Mouse (Mus musculus): Measurements from ENCODE around the gene Ap3b1.
"Not testable (repeated sequence)": the region's sequence is repeated elsewhere in the genome, so short reads cannot be mapped to it uniquely, and the experiment has no call there.

Ap3b1 gene

DNA sequence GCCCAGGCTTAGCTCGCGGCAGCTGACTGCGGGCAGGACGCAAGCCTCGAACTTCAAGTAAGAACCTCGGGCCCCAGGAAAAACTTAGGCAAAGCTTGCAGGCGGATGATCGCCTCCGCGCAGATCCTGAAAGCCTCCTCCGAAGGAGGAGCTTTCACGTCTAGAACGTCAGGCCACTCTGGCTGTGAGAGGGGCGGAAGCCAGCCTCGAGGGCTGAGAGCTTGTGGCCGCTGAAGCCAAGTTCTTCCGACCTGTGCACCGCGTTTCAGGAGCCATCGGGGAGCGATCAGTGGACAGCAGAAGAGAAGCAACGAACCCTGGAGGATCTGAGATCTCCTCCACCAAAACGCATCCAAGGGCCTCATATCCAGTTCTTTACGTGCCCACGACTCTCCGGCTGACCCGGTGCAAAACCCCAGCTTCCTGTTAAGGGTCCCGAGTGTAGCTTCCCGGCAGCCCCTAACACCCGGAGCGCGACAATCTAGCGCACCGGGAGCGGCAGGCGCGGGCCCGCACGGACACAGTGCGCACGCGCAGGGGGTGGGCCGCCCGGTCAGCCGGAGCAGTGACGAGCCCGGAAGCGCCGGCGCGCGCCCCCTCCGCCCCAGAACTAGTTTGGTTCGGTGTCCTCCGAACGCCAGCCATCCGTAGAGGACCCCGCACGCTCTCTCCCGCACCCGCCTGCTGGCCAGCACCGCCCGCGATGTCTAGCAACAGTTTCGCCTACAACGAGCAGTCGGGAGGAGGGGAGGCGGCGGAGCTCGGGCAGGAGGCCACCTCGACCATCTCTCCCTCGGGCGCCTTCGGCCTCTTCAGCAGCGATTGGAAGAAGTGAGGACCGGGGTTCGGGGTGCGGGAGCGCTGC, at the start of gene Ap3b1:
Gene Ap3b1, plus strand, starts transcription at position 560 of the 865 bp plus-strand sequence.
- DNase-seq (ENCODE audit: extremely low read depth, low read depth, low spot score), result peak; percentile 14

DNA sequence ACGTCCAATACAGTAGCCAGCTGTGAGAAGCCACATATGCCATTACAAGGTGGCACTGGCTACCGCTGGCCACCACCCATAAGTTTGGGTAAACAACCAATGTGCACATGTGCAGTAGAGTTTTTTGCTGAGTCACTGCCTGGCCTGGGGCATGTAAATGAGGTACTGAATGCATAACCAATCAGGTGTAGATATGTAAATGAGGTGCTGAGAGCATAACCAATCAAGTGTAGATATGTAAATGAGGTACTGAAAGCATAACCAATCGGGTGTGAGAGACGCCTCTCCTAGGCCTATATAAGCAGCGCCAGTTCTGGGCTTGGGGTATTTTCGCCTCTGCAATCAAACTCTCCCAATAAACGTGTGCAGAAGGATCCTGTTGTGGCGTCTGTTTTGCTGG, 45.9 kb upstream of the Ap3b1 start:
- DNase-seq (ENCODE audit: extremely low read depth, low read depth, low spot score), result not testable (repeated sequence)

DNA sequence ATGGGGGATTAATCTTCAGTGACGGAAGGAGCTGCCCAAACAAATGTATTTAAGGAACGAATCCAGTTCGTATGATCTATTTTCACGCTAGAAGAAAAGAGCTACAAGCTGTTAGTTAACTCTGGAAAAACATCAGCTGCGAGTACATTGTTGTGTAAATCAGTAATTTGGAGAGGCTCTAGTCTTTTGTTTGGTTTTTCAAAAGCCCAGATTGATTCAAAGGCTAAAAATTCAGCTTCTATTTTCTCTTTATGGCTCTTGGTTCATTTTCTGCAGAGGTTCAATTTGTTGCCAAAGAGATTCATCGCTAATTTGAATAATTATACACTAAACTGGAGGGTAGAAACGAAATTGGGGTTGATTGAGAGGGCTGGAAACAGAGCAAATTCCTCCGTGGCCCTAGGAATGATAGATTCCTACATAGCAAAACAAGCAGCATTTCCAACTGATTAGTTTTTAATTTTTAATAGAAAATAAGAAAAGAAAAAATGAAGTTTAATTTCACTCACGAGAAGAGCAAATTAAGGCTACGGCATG, 41.7 kb upstream of the Ap3b1 start:
- DNase-seq (ENCODE audit: extremely low read depth, low read depth, low spot score), result no peak

DNA sequence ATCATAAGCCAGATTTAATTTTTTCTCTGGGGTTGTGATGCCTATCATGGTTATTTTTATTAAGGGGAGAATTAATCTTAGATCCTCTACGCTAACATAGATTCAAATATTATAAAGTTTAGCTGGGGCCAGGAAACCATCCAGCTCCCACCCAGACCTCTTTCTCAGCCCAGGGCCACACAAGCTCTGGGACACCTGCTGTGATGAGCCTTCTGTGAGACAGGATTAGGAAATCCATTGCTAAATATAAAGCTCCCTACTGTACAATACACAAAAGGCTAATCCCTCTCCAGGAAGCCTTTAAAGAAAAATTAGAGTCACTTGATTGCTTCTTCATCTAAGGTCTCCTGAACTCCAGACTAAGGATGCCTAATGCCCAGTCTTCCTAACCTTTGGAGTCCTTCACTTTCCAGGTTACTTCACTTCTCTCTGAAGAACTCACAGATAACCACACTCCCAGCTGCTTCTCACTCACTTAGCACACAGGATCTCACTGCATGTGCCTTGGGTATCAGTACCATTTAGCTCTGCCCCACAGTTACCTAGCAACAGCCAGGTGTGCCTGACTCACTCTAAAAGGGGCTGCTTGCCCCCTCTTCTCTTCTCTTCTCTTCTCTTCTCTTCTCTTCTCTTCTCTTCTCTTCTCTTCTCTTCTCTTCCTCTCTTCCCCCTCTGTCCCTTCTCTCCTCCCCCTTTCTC, 37.5 kb upstream of the Ap3b1 start:
- DNase-seq (ENCODE audit: extremely low read depth, low read depth, low spot score), result no peak

DNA sequence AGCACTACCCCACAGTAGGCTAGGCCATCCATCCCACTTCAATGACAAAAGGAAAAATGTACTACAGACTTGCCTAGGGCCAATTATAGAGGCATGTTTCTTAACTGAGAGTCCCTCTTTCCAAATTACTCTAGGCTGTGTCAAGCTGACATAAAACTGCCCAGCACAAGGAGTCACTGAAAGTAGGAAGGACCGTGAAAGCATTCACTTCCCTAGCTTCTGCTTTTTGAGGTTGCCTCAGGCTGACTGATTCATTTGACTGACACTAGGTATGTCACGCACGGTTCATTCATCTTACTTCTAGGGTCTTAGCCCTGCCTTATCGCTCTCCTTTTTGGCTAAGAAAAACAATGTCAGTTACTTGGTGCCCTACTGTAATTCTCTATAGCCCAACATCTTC, 36.3 kb upstream of the Ap3b1 start:
- no peak for DNase-seq (ENCODE audit: extremely low read depth, low read depth, low spot score)

DNA sequence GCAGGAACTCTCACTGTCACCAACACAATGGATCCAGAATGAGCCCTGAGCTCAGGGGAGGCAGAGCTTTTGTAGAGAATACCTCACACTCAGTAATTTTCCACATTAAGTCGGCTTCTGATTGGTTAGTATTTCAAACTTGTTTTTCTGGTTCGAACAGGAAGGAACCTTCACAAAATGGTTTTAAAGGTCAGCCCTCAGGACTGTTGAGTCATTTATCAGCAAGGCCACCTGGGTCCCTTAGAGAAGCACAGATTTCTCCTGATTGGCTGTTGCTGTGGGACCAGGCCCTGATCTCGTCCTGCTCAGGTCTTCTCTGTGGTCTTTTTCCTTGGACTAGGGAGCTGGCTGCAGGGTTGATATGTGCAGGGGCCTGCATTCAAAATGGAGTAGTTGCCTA, 30.7 kb upstream of the Ap3b1 start:
- DNase-seq (ENCODE audit: extremely low read depth, low read depth, low spot score), result peak; percentile 73

DNA sequence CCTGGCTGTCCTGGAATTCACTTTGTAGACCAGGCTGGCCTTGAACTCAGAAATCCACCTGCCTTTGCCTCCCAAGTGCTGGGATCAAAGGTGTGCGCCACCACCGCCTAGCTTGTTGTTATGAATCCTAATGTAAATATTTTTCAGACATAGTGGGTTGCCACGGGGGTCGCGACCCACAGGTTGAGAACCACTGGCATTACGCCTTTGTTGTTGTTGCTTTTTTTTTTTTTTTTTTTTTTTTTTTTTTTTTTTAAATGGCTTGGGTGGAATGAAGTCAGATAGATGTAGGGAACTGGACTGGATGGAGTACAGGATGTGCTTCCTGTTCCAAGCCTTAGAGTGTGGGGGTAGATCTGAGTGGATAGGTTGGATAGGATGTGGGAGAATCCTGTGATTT, 29.8 kb upstream of the Ap3b1 start:
- not testable (repeated sequence) for DNase-seq (ENCODE audit: extremely low read depth, low read depth, low spot score)

DNA sequence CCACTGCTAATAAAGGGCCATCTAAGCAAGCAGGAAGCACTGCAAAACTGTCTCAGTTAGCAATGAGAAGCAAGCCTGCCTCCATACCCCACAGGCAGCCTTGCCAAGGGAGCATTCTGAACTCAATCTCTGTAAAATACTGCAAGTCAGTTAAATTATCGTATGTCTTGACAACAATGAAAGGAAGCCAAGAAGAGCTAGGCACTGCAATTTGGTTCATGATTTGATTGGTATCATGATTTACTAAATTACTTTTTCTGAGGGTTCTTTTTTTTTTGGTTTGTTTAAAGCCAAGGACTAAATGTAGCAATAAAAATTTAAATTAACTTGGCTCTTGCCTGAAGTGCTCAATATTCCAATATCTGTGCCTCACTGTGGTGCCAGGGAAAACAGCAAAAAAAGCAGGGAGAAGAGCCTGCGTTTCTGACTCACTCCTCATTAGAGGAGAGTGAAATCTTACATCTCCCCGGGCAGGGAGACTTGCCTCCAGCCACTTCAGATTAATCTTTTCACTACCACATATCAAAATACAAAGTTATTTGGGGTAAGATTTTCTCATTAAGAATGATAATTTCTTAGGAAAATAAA, 28.3 kb upstream of the Ap3b1 start:
- DNase-seq (ENCODE audit: extremely low read depth, low read depth, low spot score), result no peak

DNA sequence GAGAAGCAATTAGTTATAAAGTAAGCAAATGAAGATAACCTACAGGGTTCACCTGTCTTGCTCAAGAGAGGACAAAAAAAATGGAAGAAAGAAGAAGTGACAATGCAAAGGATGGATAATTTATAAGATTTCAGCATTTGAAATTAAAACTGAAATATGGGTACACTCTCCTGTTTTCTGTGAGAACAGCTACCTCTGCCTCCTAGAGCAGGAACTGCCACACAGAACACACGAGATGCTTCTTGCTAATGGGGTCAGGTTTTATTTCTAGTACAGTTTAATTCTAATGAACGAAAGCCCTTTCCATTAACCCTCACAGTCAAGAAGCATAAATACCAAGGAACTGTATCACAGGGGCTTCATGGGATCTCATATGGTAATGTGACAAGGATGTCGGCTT, 20.4 kb upstream of the Ap3b1 start:
- no peak for DNase-seq (ENCODE audit: extremely low read depth, low read depth, low spot score)

DNA sequence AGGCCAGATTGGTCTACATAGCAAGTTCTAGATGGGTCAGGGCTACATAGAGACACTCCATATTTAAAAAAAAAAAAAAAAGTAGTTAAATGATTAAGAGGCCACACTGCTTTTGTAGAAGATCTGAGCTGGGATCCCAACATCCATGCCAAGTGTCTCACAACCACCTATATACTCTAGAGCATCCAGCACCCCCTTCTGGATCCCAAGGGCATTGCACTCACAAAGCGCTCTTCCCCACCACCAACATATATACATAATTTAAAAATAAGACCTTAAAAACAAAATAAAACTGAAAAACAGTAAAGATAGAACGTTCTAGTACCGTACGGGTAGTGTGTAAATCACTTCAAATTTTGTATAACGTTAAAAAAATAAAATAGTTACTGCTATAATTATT, 15.6 kb upstream of the Ap3b1 start:
- DNase-seq (ENCODE audit: extremely low read depth, low read depth, low spot score), result no peak

DNA sequence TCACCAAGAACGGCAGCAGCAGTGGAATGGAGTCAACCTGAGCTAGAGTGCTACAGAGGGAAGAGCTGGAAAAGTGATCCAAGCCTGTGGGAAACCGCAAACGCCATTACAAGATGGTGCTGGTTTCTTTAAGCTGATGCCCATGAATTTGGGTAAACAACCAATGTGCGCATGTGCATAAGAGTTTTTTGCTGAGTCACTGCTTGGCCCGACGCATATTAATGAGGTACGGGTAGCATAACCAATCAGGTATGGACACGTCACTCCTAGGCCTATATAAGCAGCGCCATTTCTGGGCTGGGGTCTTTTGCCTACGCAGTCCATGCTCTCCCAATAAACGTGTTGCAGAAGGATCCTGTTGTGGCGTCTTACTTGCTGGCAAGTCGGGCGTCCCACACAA, 14.2 kb upstream of the Ap3b1 start:
- not testable (repeated sequence) for DNase-seq (ENCODE audit: extremely low read depth, low read depth, low spot score)

DNA sequence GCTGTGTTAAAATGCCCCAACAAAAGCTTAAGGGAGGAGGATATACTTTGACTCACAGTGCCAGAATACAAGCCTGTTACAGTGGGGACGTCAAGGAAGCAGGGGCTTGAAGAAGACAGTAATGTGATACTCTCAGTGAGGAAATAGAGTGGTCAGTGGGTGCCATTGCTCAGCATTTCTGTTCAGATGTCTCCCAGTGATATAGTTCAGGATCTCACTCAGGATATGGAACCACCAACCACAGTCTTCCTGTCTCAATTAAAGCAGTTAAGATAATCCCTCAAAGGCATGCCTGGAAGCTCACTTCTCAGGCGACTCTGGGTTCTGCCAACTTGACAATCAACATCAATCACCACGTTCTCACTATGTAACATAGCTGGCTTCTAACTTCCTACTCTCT, 4.2 kb upstream of the Ap3b1 start:
- no peak for DNase-seq (ENCODE audit: extremely low read depth, low read depth, low spot score)

DNA sequence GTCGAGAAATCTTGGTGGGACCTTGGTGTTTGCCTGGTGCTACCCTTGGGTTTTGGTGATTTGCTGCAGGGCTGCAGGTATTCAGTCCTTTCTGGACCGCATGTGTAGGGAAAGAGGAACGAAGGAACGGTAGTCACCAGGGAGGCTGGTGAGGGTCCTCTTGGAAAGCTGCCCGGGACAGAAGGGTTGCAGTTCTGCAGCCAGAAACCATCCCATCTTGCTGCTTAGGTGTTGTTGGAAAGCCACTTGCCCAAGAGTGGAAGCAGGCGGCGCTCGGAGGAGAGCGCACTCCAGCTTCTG, 709 bp upstream of the Ap3b1 start:
- DNase-seq (ENCODE audit: extremely low read depth, low read depth, low spot score), result no peak

DNA sequence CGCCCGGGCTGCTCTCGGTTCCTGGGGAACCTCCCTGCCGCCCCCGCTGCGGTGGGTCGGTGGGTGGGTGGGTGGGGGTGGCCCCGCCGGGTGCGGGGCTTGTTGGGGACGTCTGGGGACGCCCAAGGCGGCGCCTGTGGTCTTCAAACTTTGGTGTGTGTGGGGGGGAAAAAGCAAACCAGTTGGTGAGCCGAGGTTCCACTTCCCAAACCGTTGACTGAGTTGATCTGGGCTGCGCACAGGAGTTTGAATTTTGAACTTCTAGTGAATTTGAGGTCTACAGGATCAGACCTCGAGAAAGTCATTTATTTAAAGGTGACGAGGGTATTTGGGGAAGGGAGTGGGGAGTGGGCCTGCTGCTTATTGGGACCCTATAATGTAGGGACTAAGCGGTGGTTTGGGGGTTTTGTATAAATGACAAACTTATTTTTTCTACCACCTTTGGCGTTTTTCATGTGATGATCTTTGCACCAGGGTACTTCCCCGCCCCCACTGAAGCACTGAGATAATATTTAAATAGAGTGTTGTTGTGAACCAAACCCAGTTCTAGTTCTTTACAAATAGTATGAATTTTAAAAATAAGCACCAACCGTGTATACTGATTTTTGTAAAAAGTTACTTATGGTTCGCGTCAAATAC, 641 bp downstream of the Ap3b1 start:
- no peak for DNase-seq (ENCODE audit: extremely low read depth, low read depth, low spot score)

DNA sequence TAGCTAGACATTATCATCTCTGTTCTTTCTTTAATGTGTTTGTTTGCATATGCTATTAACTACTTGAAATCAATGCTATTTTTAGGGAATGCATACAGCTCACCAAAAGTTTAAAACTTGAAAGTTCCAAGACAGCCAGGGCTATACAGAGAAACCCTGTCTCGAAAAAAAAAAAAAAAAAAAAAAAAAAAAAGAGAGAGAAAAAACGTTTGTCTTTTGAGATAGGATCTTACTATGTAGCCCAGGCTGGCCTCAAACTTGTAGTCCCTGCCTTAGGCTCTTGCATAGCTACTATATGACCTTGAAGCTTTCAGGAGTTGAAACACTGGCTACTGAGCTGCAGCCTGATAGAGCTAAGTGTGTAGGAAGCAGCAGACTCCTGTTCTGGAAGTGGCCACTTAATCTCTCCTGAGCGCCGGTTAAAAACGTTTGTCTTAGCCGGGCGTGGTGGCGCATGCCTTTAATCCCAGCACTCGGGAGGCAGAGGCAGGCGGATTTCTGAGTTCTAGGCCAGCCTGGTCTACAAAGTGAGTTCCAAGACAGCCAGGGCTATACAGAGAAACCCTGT, 2.3 kb downstream of the Ap3b1 start:
- DNase-seq (ENCODE audit: extremely low read depth, low read depth, low spot score), result not testable (repeated sequence)

DNA sequence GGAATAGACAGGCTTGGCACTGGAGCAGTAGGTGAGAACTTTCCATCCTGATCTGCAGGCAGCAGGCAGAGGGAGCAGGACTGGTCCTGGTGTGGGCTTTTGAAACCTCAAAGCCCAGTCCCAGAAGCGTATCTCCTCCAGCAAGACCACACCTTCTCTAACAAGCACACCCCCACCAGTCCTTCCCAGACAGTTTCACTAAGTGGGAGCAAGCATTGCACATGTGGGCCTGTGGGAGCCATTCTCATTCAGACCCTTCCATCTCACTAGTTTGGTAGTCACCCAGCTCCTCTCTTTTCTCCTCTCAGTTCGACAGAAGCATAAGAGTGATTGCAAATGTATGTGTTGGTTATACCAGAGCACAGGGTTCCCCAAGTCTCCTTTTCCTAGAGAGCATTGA, 5.6 kb downstream of the Ap3b1 start:
- DNase-seq (ENCODE audit: extremely low read depth, low read depth, low spot score), result no peak

DNA sequence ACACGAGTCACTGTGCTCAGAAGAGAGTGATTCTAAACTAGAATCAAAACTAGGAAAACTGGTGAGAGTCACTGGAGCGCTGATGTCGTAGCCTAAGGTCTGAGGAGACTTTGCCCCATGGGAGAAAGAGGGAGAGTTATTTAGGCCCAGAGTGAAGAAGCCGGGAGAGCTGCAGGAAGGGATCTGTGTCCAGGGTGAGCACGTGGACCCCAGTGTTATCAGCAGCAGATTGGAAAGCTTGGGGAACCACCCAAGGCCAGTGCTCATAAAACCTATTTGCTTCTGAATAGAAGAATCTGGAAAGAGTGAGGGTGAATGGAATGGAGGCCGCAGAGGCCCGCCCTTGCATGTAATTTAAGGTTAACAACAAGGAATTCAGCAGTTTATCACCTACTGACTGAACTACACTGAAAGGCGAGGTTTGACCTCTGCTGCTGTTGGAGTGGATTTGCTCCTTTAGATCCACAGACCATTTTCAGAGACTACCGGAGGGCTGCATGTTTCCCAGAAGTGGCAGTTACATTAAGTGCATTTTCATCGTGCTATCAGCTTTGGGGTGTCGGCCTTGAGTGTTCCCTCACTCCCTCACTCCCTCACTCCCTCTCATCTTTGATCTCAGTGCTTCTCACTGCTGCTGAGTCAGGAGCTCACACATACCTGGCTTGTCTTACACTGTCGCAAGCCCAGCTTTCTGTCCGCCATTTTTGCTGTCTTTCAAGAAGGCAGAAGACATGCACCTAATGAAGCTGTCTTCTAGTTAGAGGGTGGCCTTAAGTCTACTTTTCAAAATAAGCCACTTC, 6.5 kb downstream of the Ap3b1 start:
- no peak for DNase-seq (ENCODE audit: extremely low read depth, low read depth, low spot score)

DNA sequence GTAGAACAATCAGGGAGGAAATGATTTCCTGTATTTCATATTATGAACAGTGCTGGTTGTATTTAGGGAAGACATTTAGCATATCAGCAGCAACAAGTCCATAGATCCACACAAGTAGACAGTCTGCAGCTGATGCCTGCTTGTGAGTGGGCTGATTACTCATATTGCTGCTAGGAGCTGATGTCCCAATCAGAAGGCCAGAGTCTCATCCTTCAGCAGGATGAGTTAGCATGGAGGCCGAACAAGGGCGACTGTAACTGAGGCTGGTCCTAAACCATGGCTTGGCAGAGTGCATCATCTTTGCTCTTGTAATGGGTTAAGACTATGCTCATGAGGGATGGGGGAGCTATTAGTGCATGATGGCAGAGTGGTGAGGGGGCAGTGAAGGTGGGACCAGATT, 9.1 kb downstream of the Ap3b1 start:
- no peak for DNase-seq (ENCODE audit: extremely low read depth, low read depth, low spot score)

DNA sequence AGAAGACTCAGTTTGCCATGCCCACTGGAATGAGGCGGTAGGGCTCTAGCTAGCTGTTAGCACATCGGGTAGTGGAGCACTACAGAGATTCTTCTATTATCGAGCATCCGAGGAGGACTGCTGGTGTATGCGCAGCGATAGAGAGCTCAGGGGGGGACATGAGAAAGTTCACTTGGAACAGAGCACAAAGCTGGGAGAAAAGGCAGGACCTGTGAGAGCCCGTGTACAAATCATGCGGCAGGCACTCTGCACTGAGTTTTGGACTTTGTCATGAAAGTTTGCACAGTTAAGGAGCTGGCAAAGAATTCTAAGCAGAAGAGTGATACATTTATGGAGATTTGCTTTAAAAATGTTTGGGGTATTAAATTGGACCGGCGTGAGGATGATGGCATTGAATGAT, 11.8 kb downstream of the Ap3b1 start:
- no peak for DNase-seq (ENCODE audit: extremely low read depth, low read depth, low spot score)

DNA sequence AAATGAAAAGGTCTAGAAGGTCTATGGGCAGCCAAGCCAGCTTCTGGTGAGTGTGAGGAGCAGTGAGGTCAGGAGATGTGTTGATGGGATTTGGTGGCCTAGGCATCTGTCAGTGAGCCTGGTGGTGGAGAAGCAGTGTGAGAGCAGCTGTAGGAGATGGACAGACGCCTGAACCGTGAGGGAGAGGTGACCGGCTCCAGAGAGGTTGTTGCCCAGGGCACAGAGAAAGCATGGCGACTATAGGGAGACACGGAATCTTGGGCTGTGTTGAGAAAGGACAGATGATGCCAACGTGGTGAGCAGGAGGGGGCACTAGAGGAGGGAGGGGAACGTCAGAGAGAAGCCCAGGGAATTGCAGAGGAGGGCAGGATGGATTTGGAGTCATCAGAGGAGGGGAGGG, 13.3 kb downstream of the Ap3b1 start:
- no peak for DNase-seq (ENCODE audit: extremely low read depth, low read depth, low spot score)

Measured in fat pad, adult 2 months (tissue).